Mouse (Mus musculus) spleen, adult 18-20 months (tissue): ENCODE measurements around the gene Sik2.

Experiments used
- DNase-seq, 2 experiments: peaks; one replicate each; pipeline ENCODE4 v3.0.0; 2022; ENCODE audit warnings: mixed read lengths in 2 of 2

Gene Sik2

DNA sequence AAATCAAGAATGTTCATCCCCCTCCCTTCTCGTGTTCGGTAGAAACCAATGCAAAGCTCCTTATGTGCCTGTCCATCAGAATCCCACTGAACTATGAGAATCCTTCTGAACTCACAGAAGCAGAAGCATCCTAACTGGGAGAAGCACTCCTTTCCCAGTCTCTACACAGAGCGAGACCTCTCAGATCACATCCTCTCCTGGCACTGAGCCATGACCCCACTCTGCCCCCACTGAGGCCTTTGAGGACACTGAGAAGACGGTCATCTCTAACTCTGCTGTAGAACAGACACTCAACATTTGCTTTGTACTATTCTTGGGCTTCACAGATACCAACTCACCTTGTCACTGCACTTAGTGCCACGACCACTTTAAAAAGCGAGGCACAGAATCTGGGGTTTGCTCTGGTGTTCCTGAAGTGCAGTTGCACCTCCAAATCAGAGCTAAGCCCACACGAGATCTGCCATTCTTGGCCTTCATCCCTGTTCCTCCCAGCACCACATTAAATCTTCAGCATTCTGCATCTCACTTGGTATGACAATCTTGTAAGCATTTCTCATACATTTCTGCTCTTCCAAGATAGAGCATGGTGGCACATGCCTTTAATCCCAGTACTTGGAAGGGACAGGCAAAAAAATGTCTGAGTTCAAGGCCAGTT lies 96.9 kb downstream of the Sik2 start:
- DNase-seq: no peak

DNA sequence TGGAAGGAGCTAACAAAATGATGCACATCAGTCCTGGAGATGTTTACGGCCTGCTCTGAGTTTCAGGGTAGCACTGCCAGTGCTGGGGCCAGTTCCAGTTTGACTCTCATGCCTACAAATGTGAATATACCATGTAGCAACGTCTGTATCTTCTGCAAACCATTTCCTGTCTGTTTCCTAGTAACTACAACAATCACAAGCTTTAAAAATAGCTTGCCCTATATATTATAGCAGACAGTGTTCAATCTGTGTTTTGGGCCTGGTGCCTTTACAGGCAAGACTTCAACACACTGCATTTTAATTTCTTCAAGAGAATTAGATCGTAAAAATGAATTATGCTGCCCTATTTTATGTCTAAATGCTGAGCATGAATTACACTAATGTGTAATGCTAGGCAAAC lies 103.6 kb downstream of the Sik2 start:
- DNase-seq: no peak

DNA sequence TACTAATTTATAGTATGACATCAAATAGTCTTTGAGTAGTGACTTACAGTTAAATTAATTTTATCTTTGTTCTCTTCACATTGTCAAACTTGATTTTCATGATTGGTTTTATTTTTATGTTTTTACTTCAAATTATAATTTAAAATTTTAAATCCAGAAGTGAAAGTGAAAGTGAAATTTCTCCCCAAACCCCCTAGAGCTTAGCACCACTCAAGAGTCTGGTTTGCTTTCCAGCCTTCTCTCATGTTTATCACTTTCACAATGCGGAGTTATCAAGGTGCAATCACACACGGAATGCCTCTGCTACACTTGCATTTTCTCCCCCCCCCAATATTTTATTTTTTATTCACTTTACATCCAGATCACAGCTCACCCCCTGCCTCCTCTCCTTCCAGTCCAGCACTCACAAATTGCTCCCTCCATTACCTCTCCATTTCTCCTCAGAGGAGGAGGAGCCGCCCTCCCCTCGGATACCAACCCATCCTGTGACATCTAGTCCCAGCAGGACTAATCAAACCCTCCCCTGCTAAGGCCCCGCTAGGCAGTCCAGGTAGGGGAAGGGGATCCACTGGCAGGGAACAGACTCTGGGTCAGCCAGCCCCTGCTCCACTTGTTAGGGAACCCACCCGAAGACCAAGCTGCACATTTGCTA lies 104.6 kb downstream of the Sik2 start:
- DNase-seq: no peak

DNA sequence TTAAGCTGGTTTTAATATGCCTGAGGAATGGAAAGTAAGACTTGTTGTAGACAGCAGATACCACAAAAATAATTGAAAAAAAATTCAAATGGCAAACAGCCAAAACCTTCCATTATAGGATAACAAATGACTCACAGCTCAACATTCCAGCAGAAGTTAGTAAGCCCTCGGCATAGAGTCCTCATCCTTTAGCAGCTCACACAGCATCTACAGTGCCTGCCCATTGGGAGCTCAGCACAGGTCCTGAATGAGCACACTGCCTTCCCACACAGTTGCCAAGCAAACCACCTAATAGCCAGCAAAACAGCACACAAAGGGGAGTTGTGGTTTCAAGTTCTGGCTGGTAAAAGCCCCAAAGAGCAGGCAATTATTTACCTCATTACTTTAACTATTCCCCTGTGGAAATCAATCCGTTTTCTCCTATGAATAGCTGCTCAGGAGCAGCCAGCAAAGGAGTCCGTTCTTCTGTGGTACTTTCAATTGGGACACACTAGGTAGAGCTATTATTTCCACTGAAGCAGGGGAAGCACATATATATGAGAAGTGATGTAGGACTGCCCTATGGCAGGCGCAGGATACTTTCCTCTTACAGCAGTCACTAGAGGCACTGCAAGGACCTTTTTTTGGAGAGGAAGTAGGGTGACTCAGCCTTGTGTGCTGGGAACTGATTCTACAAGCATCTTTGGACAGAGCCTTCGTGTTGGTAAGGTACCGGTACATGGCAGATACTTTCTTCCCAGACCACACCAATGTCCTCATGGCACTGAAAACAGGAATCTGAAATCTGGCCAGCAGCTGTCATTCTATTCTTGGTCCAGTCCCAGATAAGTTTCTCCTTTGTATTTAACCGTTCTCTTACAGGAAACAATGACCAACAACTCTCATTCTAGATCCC lies 108.6 kb downstream of the Sik2 start:
- DNase-seq: no peak

DNA sequence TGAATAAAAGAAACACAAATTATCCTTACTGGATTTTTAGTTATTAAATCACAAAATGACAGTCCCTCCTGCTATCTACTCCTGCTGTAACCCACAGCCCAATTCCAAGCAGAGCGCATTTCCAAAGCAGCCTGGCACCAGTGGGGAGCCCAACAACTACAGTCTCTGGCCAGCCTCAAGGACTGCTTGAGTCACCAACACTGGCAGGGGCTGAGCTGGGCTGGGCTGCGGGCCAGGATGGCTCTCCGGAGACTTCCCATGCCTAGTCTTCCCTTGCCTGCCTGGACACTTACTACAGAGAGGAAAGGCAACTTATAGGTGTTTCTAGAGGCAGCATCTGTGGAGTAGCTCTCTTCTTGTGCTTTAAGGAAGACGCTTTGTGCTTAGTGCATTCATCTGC lies 115.2 kb downstream of the Sik2 start:
- no peak for DNase-seq

DNA sequence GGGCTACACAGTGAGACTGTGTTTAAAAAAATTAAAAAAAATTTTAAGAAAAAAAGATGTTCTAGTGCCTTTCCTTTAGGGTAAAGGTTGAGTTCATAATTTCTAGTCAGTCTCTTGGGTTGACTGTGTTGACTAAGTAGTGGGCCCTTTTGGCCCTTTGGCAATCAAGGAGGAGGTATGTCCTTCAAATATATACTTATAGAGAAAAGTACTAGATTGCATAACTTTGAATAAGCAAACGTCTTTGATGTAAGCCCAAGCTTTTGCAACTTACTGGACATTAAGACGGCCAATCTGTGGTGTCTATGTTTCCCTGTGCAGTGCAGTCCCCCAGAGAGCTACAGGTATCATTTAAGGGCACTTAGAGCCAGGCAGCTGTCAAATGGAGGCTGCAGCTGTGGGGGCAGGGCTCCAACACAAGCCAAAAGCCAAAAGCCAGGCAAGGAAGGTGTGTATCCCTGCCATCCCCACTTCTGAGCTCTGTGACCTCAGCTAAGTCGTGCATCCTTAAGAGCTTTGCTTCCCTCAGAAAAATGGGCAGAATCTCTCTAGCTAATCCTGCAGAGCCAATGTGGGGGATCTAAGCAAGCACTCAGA lies 118.3 kb downstream of the Sik2 start:
- no peak for DNase-seq

DNA sequence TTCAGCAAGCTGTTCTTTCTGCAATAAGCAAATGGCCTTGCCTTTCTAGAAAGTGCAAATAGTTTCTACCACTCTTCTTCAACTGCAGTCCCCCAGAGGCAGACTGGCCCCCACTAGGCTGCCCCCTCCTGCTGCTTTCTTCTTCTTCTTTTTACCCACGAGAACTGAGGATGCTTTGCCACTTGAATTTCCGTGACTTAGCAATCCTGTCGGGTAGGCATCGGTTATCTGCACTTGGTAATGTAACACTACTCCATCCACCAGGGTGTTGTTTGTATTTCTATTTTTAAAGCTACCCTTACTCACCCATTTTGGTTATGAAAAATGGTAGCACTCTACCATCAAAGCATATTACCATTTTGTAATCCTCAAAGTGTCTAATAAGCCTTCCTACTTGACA lies 118.9 kb downstream of the Sik2 start:
- no peak for DNase-seq

DNA sequence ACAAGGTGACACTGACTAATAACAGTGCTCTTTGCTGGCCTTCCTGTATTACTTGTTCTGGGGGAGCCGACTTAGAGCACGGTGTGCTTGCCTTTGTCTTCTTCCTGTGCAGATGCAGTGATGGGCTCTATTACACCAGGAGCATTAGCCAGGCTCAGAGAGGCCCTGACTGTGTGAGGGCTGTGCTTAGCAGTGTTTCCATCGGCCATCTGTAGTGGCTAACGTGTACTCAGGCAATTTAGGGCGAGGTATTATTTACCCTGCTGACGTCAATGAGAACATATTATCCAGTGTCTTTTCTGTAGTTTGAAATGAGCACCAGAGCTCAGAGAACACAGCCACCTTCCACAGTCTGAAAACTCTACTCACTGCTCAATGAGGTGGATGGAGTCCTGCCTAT lies 119.7 kb downstream of the Sik2 start:
- no peak for DNase-seq

DNA sequence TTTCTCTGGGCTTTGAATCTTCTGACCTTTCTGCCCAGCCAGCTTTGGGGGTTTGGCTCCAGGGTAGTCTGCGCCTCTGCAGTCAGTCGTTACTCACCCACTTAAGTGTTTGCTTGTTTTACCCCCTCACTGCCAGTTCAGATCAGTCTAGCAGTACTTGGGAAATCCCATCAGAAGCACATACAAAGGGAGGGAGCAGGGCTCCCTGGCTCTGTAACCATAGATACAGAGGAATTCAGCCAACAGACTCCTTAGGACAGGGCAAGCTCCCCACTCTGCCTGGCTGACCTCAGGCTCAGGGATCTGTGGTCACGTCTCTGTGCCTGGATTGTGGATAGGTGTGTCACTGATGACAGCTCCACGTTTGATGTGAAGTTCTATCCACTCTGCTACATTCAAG lies 121.5 kb downstream of the Sik2 start:
- no peak for DNase-seq

DNA sequence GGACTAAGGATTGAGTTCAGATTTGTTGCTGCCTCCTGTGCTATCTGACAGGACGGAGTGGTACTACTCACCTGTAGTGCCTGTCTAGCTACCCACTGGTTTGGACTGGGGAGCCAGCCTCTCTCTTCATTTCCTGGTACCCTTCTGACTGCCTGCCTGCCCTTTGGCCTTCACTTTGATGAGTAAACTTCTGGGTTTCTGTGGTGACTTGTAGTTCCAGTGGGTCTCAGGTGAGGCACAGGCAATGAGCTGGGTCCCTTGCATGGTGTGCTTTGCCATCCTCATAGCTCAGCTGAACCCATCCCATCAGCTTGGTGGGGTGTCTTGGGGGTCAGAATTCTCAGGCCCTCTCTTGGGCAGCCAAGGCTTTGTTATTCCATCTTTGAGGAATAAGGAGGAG lies 122.0 kb downstream of the Sik2 start:
- DNase-seq: no peak

DNA sequence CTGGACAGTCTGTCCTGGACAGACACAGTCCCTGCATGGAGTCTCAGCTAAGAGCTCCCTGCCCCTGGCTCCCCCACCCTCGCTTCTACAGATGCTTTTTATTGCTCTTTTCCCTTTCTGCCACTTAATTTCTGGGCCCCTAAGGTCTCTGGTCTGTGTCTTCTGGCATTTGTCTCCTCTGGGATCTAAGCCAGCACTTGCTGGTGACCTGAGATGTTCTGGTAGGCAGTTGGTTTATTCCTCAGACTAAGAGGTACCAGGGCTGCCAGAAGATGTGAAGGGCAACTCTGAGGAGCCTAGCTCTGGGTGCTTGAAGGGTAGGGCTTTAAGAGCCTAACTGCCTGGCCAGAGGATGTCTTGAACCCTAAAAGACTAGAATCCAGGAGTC lies 123.3 kb downstream of the Sik2 start:
- DNase-seq: no peak

DNA sequence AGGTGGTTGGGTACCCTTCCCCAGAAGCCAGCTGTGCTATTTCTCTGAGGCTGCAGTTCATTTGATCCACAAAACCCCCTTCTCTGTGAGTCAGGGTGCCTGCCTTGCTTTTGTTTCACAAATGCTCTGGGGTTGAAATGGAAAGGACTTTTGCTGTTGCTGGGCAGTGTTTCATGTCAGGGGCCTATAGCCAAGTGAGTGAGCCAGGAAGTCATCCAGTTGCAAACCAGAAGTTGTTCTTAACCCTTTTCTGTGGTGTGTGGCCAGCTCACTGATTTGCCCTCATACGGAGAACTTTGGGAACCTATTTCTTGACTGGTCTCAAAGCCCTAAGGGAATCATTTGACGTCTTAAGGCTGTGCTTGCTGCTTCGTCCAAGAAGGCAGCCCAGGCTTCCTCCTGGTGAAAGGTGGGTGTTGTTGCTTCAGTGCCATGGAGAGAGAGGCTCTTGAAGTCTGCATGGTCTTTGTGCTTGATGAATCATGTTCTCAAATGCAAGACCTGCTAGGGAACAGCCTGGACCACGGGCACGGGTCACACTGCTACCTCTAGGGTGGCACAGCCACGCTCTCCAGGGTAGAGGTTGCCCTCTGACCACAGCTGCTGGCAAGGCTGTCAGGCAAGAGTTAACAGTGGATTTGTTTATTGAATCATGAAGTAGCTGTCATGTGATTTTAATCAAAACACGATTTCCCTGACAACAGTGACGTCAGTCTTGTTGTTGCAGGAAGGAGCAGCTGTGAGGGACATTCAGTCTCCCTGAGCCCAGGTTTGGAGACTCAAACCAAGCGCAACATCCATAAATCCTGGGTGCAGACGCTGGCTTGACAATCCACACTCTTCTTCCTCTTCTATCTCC lies 123.9 kb downstream of the Sik2 start:
- DNase-seq: no peak

DNA sequence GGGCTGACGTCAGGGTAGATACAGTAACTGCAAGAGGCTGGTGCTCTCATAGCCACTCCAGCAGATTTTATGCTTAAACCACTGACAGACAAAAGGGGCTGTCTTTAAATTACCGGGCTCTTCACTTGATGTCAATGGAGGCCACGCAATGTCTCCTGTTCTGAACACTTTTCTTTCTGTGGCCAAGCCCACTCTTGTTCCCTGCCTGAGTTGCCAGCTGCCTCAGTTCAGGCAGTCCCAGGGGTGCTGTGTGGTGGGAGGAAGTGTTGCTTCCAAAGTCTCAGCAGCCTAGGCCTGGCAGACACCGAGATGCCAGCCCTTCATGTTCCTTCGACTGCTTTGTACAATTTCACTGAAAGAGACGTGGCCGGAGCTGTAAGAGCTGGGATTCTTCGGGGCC lies 124.8 kb downstream of the Sik2 start:
- DNase-seq: no peak

DNA sequence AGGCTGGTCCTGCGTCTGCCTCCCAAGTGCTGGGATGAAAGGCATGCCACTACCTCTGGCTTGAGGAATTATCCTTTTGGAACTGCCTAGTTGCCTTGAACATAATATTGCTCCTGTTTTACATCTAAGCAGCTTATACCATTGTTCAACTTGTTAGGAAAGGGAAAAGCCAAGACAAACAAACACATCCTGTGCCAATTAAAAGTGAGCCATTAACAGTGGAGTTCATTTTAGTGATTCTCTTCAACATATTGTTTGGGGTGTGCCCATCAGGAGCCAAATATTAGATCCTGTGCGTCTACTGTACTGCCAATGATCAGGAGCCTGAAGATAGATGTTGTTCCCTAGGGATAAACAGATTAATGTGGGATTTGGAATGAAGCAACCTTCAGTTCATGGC lies 126.7 kb downstream of the Sik2 start:
- no peak for DNase-seq

DNA sequence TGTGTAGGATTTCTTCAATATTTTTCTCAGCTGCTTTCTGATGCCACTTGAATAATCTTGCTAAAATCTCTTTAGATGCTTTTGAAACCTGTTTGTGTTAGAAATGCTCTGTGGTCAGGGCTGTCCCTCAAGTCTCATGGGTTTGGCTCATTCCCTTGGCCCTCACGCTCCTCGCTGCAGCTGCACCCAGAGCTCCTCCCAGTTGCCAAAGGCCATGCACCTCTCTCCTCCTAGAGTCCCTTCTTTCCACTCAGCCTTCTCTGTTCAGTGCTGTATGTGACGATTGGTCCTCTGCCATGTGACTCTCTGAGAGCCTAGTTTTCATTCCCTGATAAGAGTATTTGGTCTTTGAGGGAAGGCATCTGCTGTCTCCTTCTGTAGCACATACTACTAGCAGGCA lies 131.4 kb downstream of the Sik2 start:
- no peak for DNase-seq

DNA sequence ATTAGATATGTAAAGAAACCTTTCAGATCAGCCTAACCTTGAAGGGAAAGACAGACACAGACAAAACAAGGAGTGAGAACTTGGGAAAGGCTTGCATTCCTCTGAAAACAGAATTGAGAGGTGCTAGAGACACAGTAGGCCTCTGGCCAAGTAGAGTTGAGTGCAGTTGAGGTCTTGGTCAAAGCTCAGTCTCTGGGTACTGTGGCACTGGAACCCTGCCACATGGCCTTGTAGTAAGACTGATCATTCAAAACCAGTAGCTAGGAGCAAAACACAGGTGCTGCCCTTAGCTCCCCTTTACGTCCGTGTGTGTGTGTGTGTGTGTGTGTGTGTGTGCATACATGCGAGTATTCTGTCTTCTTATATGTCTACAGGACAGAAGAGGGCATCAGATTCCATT lies 132.6 kb downstream of the Sik2 start:
- DNase-seq: no peak

DNA sequence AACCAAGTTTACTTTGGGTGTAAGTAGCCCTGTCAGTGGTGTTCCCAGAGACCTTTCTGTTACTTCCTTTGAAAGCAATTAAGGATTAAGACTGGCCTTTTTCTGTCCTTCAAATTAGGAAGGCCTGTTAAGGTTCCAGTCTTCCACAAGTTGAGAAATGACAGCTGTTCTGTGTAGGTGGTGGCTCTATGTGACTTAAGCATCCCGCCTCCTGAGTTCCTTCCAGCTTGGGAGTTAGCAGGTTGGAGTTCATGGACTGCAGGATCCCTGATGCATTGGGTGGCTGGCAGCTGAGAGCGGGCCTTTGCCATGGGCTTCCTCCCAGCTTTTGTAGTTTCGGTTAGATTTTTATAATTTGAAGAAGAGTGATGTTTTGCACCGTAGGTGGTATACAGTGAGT lies 133.4 kb downstream of the Sik2 start:
- DNase-seq: no peak

DNA sequence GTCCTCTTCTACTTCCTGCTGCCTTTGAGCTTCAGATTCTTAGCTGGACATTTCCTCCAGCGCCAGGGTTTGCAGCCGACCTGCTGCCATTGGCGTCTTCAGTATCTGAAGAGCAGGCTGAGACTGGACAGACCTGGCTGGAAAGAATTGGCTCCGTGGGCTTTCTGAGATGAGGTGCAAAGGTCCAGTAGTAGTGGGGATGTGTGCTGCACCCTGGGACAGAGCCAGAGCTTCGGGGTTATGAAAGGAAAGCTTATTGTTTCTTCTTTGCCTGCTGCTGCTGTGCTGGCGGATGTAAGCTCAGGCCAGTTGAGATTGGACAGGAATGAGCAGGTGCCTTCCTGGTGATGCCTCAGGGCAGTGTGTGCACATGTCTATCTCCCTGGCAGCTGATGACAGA lies 134.8 kb downstream of the Sik2 start:
- no peak for DNase-seq

DNA sequence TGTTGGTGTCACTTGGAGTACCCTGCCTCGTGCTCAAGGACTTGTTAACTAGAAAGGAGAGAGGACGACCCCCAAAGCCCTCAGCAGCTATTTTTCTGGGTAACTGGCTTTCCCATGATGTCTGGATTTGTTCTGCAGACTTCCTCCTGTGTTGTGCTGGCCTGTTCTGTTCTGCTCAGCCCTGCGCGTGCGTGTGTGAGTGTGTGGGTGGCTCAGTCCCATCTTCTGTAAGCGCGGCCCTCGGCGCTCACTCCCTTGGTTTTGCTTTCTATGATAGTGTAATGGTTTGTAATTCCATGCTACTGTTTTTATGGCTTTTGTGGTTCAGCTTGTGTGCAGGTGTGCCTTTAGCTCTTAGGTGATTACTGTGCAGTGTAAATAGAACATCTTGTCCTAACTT lies 135.7 kb downstream of the Sik2 start:
- no peak for DNase-seq

DNA sequence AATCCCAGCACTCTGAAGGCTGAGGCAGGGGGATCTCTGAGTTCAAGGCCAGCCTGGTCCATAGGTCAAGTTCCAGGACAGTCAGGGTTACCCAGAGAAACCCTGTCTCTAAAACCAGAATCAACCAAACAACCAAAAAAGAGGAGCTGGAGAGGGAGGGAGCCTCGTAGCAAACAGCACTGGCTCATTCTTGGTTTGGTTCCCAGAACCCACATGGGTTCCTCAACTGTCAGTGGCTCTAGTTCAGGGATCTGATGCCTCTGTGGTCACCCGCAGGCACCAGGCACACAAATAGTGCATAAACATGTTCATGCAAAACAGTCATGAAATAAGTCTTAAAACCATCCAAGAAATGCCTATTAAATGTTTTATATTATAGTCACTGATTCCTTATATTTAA lies 140.7 kb downstream of the Sik2 start:
- no peak for DNase-seq

DNA sequence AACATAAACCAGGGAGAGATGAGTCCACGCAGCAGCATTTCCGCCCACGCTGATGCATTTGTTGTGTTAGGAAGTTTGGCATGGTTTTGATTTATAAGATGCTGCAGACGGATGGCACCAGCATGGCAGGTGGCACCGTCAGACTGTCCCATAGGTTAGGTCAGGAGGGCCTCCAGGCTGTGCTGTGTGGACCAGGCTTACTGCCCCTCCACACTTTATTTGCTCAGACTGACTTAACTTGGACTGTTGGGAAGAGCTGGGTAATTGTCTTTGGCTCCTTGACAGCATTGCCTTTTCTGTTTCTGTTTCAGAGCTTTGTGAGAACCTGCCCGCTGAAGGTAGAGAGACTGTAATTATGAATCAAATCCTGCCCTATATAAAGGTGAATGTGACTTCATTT lies 141.9 kb downstream of the Sik2 start:
- DNase-seq: no peak

DNA sequence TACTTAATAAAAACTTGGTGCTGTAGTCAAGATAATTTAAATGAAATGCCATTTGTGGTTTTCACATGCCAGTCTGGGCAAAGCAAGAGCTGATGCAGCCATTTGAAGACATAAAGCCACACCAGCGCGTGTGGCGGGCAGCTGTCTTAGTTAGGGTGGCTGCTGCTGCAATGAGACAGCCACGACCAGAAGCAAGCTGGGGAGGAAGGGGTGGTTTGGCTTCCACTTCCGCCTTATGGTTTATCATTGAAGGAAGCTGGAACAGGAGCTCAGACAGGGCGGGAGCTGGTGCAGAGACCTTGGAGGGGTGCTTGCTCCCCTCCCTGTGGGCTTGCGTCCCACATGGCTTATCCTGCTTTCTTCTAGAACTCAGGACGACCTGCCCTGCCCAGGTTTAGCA lies 143.1 kb downstream of the Sik2 start:
- no peak for DNase-seq

DNA sequence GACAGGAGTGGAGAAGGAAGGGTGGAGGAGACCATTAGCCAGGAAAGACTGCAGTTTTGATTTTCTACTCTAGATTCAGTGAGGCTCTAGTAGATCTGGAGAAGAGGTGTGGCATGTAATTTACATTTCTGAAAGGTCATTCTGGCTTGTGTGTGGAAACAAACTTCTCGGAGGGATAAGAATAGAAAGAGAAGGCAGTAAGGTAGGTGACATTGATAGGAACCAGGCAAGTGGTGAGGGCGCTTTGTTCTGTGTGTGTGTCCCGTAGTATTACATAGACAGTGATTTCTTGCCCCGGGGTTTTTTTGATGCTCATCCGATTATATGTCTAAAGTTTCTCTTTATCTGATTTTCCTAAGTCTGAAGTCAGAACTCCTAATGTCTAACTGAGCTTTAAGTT lies 144.0 kb downstream of the Sik2 start:
- no peak for DNase-seq
